Mouse (Mus musculus): Measurements from ENCODE around the gene Cldn24.

DNA sequence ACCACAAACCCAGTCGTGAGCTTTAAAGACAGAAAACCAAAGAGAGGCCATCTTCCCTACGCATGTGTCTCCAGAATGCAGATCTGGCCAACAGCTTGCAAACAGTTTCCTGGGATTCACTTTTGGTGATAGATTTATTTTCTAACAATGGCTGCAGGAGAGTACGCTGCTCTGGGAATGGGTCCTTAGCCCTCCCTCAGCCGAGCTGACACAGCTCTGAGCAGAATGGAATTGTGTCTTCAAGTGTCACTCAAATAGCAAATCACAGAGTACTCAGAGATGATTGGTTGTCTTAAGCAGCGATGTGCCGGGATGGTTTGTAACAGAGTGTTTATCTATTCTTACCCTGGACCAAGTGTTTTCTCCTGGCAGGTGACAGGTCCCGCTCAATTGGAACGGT lies 2.9 kb upstream of the Cldn24 start:
- TF ChIP-seq POLR2A (IDR thresholded peaks at IDR 0.05; ENCODE audit: extremely low read depth, insufficient read depth, low read length) (no peak), CTCF (IDR thresholded peaks at IDR 0.05; ENCODE audit: extremely low read depth, insufficient read depth, low read length) (no peak)
